Mouse (Mus musculus) 3T3-L1 (cell line): ENCODE results near the gene Cacnb1.

Source experiments
- DNase-seq: peaks from one replicate; pipeline ENCODE4 v3.0.0-alpha.2; 2015; ENCODE audit warnings: low read depth, low spot score

The Cacnb1 gene

DNA sequence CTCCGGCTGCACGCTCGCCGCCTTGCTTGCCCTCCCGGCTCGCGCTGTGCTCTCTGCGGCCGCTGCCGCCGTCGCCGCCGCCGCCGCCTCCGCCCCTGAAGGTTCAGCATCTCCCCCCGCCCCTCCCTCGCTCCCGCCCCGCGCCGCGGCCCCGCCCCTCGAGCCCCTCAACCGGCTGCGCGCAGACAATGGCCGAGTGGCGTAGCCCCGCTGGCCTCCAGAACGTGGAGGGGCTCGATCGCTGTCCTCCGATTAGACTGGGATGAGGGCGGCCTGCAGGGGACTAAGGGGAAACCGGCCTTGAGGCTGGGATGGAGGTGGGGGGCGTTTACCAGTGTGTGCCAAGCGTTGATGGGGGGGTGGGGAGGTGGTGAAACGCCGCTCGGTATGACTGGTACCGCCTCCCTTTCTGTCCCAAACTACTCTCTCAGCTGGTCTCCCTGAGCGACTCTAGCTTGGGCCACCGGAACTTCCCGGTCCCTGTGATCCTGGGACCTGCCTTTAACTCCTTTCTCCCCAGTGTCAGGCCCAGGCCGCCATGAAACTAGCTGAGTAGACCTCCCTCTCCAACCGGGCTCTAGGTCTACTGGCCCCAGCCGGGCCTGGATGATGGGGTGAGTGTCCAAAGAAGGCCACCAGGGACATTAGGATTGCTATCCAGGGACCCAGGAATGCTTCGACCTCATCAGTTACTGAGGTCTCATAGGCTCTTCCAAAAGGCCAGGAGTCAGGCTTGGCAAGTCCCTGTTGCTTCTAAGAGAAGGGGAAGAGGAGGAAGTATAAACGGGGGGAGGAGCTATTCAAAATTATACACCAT lies at the start of gene Cacnb1:
Gene Cacnb1 (minus strand): TSS at position 480 of the 817 bp plus-strand sequence.
- DNase-seq = peak; percentile 64

DNA sequence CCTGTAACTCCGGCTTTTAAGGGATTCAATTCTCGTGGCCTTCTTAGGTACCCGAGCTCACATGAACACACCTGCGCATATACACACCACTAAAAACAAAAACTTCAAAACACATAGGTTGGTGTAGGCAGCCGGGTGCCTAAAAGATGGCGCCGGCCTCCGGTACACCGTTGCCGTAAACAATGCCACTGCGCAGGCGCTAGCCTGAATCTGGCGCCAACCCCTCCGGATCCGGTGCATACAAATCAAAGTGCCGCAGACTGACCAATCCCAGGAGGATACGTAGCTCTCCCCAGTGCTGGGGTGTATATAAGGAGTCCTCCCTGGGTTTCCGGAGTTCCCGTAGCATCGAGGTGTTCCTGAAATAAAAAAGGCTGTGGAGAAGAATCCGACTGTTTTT lies 44.4 kb upstream of the Cacnb1 start:
- no peak for DNase-seq

DNA sequence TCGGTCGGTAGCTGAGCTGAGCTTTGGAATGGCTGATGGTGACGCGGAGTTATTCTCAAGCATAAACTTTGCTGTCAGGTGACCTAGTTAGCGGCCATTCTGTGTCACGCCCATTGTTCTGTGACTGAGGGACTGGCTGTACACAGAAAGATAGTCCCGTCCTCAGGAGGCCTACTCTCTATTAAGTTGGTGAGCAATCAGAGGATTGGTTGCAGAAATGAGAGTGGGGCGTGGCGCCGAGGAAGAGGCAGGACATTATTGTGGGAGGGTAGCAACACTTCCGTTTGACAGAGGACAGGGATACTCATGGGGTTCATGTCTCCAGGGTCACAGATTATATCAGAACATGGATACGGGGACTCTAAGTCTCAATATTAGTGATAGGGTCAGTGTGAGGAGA lies 43.4 kb upstream of the Cacnb1 start:
- DNase-seq = no peak

DNA sequence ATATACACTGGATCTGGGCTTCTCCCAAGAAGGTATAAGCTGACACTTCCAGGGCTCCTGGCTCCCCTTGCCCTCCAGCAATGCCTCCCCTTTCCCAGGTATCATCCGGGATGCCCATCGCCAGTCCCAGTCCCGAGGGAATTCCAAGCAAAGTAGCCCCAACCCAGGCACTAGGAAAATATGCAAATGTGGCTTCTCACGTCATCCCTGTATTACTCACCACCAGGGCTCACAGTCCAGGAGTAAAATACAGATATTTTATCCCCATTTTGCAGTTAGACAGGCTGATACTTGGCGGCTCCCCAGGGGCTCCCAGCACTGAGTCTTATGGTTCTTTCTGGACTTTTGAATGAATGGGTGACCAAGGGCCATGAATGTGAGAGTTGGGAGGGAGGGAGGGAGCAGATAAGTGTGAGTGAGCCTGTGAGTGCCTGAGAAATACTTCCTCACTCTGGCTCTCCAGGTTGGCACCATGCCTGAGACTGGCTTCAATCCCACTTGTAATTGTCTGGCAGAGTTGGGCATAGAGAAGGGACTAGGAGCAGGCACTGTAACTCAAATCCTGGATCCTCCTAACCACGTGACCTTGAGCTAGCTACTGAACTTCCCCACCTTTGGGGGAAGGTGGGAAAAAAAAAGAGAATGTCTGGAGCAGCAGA lies 39.2 kb upstream of the Cacnb1 start:
- peak; percentile 91 for DNase-seq

DNA sequence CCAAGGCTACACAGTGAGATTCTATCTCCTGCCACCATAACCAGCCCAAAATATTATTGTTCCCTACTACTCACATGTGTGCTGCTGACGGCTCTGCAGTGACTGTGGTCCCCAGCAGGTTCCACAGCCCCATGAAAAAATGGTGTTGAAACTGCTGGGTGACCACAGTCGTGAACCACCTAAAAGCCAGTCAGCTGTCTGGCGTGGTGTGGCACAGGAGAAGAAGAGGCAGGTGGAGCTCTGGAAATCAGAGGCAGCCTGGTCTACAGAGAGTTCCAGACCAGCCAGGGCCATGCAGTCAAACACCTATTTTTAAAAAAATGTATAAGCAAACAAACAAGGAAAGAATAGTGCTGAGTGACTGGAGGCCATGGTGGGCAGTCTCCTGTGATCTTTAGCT lies 38.6 kb upstream of the Cacnb1 start:
- DNase-seq = no peak

DNA sequence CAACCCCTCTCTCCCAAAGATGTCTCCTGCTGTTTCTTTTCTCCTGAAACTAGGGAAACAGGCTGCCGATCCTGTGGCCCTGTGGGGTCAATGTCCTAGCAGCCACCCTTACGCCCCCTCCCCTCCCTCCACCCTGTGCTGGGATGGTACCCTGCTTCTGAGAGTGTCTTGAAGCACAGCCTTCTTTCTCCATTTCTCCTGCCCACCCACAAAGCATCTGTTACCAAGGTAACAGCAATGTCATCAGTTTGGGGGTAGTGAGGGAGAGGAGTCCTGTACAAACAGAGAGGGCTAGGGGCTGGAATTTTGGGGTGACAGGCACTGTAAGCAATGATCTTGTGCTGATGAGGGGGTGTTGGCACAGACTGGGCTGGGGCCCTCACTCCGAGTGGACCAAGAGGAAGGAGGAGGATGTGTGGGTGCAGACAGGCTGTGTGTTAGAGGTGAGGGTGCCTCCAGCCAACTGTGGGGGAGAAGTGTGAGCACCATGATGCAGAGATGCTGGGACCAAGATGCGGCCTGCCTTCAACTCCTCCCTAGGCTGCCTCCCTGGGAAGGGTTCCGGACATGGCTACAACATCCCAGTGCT lies 37.4 kb upstream of the Cacnb1 start:
- DNase-seq = no peak

DNA sequence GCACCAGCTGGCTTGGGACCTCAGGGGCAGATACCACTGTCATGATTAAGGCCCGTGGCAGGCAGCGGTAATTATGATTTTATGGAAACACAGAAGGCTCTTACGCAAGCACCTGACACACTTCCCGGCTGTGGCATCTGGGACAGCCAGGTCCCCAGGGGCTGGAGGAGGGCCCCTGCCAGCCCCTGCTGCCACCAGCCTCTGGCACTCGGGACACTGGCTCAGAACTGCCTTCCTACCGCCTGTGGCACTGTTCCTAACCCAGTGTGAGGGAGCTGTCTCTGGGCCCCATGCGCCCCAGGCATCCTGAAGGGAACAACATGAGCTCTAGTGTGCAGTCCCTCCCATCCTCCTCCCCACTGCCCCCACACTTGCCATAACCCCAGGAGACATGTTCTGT lies 36.8 kb upstream of the Cacnb1 start:
- DNase-seq = peak; percentile 51

DNA sequence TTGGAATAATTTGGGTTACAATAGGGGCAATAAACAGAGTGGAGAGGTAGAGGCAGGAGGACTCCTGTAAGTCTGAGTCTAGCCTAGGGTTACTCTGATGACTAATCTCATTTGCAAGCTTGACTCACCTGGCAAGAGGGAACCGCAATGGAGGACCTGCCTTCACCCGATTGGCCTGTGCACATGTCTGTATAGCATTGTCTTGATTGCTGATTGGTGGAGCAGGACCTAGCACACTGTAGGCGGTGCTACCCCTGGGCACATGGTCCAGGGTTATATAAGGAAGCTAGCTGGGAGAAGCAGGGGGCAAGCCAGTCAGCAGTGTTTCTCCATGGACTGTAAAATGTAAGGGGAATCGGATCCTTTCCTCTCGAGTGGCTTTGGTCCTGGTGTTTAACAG lies 35.2 kb upstream of the Cacnb1 start:
- peak; percentile 93 for DNase-seq

DNA sequence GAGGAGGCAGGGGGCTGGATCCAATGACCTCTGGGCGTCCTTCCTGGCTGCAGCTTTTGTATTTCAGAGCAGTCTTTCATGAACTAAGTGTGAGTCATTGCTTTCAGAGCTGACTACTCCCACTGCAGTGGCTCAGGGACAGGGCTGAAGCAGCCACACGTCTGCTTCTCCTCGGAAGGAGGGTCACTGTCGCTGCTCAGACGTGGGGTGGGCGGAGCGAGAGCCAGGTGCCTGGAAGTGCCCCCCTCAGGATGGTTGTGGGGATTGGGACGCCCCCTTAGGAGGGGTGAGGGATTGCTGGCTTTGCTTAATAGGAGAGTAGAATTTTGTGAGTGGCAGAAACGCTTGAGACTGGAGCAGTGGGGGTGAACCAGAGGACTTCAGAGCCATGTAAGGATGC lies 34.6 kb upstream of the Cacnb1 start:
- DNase-seq = peak; percentile 77

DNA sequence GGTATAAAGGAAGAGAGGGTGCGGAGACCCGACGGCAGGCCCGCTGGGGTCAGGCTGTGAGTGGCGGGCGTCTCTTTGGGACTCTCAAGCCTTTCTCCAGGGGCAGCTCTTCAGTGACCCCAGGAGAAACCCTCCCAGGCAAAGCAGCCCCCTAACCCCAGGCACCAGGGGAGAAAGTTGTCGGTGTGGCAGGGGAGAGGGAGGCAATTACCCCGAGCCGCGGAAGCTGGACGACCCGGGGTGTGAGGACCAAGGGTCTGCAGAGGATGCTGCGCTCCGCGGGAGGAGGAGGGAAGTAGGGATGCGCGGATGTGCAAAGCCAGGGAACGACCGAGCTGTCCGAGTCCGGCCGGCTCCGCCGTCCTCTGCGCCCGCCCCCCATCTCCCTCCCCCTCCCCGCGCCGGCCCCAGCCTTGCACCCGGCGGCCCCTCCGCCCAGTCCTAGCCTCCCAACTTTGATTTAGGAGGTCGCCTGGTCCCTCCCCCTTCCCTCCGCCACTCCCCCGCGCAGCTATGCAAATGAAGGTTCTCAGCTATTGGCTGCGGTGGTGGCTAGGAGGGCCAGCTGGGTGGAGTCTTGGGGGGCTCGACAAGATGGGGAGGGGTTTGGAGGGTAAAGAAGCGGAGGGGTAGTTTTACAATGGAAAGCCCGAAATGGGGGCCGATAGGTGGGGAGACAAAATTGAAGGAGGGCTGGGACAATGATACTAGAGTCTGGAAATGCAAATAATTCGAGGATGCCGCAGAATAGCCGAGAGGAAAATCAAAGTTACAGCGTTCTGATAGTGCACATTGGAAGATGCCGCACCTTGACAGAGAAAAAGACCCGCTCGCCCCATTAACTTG lies 30.4 kb upstream of the Cacnb1 start, which contains the start of gene Stac2:
Gene Stac2 (minus strand): TSS at position 474 of the 846 bp plus-strand sequence.
- DNase-seq = no peak

DNA sequence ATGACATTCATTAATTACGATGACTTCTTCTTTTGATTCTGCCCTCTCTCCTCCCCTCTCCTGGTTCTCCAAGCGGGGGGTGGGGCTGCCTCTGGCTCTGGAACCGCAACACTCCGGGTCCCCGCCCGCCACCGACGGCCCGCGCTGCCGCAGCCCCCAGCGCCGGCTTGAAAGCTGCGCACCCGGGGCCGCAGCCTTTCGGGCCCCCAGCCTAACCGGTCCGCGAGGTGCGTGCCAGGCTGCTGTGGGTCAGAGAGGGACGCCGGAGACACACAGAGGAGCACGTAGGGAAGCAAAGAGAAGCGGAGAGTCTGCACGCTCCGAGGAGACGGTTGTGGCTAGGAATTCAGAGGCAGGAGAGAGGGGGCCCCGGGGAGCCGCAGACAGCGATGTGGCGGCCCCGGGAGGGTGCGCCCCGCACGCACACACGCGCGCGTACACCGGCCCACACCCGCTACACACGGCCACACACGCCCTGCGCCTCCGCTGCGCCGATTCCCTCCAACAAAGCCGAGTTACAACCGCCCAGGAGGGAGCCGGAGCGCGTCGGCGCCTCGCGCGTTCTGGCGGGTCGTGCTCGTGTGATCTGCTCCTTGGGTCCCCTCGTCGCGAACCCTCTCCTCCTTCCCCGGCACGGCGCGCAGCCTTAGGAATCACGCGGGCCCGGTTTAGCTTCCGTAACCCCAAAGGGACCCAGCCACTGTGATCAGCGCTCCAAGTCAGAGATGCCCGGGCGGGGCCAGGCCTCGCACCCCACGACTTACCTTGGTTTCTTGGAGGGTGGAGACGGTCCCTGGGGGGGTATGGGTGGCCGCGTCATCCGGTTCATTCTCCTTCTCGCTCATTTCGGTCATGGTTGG lies 29.5 kb upstream of the Cacnb1 start:
- DNase-seq = no peak

DNA sequence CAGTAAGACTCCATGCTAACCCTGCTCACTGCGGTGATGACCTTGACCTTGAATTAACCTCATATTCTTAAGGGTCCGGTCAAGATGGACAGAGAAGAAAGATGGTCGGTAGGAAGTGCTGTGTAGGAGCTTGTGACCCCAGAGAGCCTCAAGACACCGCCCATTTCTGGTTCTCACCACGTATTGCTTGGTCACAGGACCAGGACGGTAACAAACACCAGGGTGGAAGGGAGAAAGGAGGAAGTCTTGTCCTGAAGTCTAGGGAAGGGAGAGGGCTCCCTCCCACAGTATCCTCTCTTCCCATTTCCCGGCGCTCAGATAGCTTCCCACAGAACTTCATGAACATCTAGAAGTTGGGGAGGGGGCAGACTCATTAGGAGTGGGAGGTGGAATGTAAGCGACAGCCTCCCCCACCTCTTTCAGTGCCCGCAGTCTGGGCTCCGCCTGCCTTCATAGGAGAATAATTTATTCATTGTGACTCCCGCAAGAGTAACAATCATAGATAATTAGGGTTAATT lies 28.8 kb upstream of the Cacnb1 start:
- no peak for DNase-seq

DNA sequence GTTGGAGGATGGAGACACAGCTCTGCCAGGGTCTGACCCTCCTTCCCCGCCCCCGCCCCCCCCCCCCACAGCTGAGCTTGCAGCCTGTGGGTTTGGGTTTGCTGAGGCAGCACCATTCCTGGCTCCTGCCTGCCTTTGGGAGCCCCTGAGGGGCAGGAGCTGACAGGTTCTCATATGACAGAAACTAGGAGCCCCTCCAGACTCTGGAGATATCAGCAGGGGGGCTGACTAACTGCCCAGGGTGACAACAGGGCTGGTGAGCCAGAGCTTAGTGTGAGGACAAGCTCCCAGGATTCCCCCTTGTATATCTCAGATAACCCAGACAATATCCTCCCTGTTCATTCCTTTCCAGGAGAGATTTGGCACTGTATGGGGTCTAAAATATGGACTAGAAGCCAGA lies 28.1 kb upstream of the Cacnb1 start:
- no peak for DNase-seq

DNA sequence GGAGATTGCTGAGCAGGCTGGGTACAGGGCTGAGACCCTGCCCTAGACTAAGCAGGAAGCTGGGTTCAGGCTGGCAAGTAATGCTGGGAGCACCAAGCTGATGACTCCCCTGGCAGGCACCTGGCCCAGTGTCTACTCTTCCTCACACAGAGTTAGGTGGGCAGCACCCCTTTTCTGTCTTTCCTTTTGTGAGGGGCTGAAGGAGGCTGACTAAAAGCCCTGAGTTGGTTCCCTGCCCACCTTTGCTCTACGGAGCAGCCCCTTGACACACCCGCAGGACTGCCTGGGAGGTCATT lies 27.6 kb upstream of the Cacnb1 start:
- no peak for DNase-seq

DNA sequence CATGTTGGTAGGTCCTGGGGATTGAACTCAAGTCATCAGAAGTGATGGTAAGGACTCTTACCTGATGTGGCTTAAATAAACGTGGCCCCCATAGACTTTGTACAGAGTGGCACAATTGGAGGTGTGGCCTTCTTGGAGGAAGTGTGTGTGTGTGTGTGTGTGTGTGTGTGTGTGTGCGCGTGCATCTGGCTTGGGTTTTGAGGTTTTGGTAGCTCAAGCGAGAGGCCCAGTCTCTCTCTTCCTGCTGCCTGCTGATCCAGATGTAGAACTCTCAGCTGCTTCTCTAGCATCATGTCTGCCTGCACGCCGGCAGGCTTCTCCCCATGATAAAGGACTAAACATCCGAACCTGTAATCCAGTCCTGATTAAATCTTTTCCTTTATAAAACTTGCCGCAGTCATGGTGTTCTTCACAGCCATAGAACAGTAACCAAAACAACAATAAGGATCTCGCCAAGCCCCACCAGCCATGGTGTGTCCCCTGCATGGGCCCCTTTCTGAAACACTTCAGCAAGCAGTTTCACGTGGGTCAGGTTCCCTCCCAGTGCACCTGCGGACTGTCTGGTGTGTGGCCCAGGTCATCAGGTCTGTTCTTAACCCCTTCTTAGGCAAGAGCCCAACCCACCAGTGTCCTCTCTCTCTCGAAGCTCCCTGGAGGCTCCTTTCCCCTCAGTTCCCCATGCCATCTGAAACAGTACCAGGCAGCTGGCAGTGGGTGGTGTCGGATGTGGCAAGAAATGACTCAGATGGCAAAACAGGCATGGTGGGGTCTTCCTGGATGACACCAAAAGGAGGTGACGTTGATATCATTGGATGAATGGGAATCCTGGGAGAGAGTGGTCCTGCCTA lies 27.1 kb upstream of the Cacnb1 start:
- no peak for DNase-seq

DNA sequence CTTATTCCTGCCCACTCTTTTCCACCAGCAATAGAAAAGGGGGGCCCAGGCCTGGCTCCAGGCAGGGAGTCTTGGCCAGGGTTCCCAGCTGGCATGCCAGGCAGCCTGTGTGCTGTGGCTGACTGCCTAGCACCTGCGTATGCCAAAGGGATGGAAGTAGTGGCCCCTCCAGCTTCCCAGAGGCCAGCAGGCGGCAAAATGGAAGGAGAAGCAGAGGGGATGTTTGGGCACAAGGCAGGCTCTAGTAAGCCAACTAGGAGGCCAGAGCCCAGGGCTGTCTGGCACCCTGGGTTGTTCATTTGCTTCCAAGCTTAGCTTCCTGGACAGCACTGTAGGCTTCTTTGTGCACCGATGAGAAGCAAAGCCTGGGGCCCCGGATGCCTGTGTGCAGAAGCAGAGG lies 24.9 kb upstream of the Cacnb1 start:
- no peak for DNase-seq

DNA sequence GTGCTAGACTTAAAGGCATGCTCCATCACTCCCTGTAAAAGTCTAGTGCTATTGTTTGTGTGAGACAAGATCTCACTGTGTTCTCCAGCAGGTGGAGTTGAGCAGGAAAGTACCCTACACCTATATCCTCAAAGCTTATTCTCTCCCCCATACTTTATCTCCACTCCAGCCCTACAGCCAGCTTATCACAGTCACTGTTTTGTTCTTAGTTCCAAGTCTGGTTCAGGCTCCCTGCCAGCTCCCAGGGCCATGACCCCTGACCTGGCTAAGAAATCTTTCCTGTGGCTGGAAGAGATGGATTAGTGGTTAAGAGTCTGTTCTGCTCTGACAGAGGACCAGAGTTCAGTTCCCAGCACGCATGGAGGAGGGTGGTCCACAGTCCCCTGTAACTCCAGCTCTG lies 23.6 kb upstream of the Cacnb1 start:
- DNase-seq = peak; percentile 29

DNA sequence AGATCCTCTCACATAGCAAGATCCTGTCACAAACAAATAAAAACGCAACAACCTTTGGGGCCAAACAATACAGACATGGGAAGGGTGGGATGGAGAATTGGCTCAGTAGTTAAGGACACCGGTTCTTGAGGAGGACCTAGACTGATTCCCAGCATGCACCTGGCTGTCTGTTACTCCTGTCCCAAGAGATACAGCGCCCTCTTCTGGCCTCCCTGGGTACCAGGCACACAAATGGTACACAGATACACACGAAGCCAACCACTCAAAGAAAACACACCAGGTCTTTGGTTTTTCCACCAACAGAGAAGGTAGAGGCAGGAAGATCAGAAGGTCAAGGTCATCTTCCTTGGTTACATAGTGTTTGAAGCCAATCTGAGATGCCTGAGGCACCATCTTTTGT lies 22.8 kb upstream of the Cacnb1 start:
- DNase-seq = no peak

DNA sequence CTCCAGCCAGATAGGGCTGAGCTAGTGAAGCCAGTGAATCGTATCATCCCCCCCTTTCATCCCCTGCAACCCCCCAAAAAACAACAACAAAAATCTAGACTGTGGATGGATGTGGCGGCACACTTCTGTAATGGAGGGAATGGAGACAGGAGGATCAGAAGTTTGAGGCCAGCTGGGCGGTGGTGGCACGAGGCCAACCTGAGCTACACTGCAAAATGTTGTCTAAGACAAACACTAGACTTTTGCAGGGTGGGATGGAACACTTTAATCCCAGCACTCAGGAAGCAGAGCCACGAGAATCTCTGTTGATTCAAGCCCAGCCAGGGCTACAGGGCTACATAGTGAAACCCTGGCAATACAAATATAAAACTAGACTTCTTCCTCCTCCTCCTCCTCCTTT lies 21.2 kb upstream of the Cacnb1 start:
- no peak for DNase-seq

DNA sequence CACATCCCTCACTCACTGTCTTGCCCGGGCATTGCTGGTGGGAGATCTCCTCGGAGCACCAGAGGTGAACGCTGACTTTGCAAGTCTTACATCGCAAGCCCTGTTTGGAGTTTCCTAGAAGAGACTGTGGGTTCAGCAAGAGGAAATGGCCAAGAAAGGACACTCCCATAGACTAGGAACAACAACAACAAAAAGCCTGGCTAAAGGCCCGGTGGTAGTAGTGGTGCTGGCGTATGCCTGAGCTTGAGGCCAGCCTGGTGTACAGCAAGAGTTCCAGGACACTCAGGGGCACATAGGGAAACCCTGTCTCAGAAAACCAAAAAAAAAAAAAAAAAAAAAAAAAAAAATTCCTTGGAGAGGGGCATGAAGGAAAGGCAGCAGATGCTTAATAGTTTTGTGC lies 19.9 kb upstream of the Cacnb1 start:
- DNase-seq = peak; percentile 28
